Mouse (Mus musculus): ENCODE measurements around the gene Cct8l1.

The Cct8l1 gene

DNA sequence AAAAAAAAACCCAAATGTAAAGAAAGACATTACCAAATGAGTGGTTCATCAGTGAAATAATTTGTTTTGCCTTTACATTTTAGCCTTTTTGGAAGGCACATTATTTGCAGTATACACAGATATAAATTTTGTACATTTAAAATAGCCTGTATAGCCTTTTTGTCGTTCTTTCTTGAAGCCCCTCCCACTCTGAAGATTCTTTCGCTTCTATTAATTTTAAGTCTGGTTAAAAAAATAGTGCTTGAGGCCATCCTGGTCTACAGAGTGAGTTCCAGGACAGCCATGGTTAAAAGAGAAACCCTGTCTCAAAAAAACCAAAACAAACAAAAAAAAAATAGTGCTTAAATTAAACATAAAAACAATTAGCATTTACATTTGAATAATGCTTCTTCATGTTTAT lies 14.8 kb downstream of the Cct8l1 start:
- no peak for DNase-seq

DNA sequence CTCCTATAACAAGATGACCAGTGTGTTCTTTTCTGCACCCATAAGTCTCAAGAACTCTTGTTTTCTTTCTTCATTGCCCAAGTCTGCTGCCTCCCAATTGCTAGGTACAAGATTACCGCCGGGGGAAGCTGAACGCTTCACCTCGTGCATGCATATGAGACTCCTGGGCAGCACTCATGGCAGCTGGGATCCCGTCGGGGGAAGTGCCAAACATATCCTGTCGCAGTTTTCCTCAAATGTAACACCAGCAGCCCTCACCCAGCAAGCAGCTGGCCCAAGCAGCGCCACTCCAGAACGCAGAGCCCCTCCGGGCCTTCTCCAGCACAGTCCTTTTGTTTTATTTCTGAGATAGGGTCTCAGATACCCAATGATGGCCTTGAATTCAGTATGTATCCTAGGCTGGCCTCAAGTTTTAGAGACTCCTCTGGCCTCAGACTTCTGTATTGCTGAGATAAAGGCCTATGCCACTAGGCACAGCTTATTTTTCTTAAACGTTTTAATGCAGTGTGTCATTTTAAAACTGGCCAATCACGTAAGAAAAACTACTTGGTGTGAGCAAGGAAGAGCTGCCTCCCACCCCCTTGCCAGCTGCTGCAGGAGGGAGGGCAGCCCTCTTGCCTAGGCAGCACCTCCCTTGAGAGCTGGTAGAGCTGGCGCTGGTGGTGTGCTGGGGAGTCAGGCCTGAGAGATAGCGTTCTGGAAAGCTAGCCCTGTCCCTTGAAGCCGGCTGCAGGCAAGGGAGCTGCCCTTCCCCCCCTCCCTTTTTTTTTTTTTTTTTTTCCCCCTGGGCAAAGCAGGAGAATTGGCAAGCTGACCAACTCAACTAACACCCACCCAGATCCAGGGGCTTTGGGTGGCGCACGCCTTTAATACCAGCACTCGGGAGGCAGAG lies 16.6 kb downstream of the Cct8l1 start:
- DNase-seq: no peak

DNA sequence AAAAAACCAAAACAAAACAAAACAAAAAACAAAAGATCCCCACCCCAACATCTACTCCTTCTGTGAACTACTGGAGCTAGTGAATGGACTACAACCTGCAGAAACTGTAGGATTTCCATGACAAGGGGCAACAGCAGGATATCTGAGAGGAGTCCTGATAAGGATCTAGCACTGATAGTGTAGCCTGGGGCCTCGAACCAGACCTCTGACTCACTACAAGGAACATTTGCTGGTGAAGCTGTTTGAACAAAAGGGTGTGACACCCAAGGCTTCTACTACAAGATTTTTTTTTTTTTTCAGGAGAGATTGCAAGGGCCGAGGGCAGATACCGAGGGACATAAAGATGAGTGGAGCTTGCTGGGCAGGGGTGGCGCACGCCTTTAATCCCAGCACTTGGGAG lies 17.4 kb downstream of the Cct8l1 start:
- no peak for DNase-seq

DNA sequence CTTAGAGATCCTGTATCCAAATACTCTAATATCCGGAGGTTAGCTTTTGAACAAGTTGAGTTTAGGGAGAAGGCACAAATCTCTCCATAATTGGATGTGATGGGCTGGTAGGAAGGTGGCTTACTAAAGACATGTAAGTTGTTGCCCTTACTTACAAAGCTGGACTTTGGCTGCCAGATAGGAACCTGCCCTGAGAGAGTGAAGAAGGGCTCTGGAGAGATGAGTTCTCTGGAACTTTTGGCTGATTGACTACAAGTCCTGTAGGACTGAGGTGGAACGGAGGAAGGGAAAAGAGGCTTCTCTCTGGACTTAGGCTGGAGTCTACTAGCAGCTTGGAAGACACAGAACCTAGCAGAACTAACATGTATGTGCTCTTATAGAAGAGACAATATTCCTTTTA lies 19.7 kb downstream of the Cct8l1 start:
- no peak for DNase-seq

DNA sequence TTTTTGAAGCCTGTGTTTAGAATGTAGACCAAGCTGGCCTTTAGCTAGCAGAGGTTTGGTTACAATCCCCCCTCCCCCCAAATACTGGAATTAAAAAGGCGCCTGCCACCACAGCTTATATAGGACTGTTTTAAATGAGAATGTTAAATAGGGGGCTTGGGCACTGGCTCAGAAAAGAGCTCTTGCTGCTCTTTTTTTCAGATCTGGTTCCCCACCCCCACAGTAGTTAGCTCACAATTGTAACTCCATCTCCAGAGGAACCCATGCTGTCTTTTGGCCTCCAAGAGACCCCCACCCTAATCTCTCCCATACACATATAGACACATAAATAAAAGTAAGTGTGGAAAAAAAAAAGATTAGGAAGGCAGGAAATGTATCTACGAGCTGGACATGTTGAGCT lies 20.6 kb downstream of the Cct8l1 start:
- DNase-seq: no peak

DNA sequence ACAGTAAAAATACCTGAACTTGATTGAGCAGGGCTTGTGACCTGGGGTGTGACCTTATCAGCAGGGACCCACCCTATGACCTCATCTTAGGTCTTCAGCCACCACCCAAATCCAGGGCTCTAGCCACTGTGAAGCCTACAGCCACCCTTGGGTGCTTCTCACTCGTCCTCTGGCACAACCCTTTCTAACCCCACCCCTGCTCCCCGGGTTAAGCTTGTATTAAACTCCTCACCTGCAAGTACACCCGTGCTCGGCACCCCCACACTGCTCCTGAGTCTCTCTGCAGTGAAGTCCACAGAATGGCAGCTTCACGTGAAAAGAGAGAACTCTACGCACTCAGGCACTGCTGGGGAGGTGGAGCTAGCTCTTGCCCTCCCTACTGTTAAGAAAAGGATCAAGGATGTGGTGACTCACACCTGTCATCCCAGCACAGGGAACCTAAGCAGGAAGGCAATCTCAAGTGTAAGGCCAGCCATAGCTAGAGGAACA lies 21.1 kb downstream of the Cct8l1 start:
- DNase-seq: no peak

DNA sequence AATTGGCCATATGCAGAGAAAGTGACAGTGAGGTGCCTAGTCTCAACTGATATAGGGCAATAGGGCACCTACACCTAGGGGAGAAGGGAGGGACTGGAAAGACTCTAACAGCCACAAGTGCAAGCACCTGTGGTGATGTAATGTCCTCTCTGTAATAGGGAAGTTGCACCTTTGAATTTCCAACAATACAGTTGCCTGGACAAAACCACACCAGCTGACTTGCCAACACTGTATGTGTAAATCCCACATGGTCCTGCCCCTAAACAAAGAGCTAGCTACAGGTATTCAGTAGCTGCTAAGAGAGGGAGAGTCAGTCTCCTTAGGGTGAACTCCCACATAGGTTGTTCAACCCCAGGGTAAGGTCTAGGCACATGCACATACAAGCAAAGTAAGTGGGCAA lies 24.5 kb downstream of the Cct8l1 start:
- DNase-seq: no peak

DNA sequence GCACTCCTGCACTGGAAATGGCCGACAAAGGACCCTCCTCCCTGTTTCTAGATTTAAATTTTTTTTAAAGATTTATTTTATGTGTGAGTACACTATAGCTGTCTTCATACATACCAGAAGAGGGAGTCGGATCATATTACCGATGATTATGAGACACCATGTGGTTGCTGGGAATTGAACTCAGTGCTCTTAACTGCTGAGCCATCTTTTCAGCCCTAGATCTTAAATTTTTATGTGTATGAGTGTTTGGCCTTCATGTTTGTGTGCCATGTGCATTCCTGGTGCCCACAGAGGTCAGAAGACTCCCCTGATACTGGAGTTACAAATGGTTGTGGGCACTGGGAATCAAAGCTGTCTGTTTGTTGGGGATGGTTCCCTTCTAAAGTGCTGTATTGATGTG lies 25.1 kb downstream of the Cct8l1 start:
- no peak for DNase-seq

DNA sequence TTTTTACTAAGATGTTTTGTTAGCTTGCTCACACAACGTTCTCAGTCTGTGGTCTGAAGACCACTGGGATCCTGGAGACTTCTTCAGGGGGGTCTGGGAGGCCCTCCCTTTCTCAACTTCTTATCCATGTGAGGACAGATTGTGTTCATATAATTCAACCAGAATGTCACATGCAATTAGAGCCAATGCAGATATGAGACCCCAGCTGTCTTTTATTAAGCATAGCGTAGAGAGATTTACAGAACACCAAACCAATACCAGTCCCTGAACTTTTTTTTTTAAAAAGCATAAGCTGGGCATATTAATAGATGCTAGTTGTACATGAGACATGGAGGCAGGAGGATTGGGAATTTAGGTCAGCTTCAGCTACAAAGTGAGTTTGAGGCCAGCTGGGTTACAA lies 25.8 kb downstream of the Cct8l1 start:
- no peak for DNase-seq

DNA sequence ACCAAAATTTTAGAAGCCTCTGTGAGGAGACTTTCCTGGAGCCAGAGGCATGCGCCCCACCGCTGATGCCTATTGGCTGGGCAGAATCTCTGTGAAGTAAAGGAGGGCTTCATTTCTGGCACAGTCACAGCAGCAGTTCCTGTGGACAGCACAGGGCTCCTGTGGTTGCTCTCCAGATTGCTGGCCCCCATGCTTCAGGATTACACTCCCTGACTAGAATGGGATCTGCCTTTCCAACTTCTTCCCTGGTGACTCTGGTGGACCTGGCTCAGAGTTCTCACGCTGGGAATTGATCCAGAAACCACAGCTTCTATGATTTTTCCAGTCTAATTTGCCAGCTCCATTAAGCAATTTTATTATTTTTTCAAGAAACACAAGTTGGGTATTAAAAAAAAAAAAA lies 28.2 kb downstream of the Cct8l1 start:
- no peak for DNase-seq

DNA sequence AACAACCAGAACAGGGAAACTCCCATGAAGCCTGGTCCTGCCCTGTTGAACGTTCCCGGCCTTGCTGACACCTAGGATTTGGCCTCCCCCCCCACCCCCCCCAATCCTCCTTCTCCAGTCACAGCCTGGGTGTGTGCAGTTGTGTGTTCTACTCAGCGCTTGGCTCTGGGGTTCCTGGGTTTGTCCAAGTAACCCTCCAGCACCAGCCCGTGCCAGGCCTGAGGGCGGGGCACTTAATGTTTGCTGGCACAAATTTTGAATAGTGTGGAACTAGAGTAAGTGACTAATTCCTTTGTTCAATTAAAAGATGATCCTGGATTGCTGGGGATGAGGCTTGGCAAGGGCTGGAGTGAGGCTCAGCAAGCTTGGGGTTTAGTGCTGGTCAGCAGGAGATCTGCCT lies 28.7 kb downstream of the Cct8l1 start:
- DNase-seq: no peak

DNA sequence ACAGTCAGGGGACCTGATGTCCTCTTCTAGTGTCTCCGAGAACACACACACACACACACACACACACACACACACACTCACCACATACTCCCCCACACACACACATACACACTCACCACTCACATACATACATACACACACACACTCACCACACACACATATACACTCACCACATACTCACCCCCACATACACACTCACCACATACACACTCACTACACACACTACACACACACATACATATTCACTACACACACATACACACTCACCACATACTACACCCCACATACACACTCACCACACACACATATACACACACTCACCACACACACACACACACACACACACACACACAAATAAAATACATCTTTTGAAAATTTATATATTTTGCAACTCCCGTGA lies 31.0 kb downstream of the Cct8l1 start:
- DNase-seq: no peak

DNA sequence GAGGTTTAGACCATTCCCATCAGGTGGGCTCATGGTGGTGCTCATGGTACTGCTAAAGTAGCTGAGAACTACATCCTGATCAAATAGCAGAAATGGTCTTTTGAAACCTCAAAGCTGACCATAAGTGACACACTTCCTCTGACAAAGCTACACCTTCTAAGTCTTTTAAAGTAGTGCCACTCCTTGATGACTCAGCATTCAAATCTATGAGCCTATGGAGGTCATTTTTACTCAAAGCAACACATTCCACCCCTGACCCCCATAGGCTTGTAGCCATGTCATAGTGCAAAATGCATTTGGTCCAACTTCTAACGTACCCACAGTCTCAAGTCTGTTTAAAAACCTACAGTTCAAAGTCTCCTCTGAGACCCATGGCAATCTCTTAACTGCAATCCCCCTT lies 35.0 kb downstream of the Cct8l1 start:
- no peak for DNase-seq

DNA sequence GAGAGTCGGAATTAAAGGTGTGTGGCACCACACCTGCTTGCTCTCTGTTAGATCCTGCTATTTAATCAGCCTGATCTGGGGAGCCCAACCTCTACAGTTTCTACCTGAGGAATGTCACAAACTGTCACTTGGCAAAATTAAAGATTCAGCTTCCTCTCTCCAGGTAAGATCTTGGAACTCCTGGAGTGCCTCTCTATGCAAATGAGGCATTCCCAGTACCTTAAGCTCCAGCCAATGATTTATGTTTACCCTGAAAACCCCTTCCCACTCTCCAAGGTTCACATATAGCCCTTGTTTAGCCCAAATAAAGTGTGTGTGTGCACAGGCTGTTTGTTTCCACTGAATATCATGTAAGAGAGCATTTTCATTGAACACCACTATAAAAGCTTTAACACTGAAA lies 38.3 kb downstream of the Cct8l1 start:
- DNase-seq: no peak

DNA sequence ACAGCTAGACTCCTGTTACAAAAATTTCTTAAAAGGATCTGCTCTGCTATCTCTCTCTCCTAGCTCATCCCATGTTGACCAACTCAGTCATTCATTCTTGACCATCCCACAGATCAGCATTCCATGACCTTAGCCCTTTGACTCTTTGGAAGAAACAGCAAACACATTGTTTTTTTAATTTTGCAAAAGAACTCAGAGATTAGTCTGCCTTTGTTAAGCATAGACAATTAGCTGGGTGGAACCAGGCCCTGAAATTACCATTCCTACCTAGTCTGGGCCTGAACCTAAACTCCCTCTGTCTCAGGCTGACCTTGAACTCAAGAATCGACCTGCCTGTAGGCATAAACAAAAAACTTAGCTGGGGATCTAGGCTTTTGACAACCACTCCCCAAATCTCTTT lies 38.8 kb downstream of the Cct8l1 start:
- no peak for DNase-seq

DNA sequence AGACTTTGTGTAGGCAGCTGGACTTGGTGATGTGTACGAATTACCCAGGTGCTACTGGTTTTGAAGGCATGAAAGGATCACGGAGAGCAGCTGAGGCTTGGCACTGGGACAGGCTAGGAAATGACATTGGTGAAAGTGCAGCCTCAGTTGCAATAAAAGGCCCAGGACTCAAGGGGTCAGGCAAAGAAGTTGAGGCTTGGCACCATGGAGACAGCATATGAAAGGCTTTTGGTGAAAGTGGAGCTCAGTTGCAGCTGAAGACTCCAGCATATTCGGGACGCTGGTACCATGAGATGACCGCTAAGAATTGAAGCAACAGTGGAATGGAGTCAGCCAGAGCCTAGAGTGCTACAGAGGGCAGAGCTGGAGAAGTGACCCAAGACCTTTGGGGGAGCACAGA lies 39.8 kb downstream of the Cct8l1 start:
- no peak for DNase-seq

DNA sequence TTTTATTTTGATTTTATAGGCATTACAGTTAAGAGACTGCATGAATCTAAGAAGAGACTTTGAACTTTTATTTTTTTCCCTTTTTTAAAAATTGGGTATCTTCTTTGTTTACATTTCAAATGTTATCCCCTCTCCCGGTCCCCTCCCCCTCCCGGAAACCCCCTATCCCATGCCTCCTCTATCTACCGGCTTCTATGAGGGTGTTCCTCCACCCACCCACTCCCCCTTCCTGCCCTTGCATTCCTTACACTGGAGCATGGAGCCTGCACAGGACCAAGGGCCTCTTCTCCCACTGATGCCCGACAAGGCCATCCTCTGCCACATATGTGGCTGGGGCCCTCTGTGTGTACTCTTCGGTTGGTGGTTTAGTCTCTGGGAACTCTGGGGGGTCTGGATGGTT lies 40.5 kb downstream of the Cct8l1 start:
- no peak for DNase-seq
